Comparison of ENCODE assay signal across 21 mouse cellular contexts in genomic region chr9:15233604-15234003, GRCm38 (mm10). TPM values are rescaled to one million over a fixed set of nuclear protein-coding genes. Genes with fewer than 3 reads are reported as not detected.
"Had no signal": no experiment of that assay in that cellular context is flagged by ENCODE, and none has a peak within 500 bp of the region (broad histone marks: within the 10 kb centered on the region; RNA-seq: fewer than 3 reads in every experiment).

No protein-coding gene starts in this region.

- H3K36me3 ChIP-seq: lung, embryonic 15.5 days; midbrain, embryonic 13.5 days; midbrain, embryonic 15.5 days; neural tube, embryonic 12.5 days; stomach, embryonic 15.5 days had no signal

- DNase-seq: lung, adult 2 months; lung, postnatal 14 days; lung, postnatal 36 days; right cerebral cortex, postnatal 25 days; right cerebral cortex, postnatal 4 days; spleen, adult 18-20 months; thymus, adult 2 months; thymus, postnatal 25 days; thymus, postnatal 4 days had no signal

- H3K4me2 ChIP-seq: lung, embryonic 15.5 days; midbrain, embryonic 13.5 days; midbrain, embryonic 15.5 days; neural tube, embryonic 12.5 days; stomach, embryonic 15.5 days had no signal

- H3K4me3 ChIP-seq: lung, embryonic 15.5 days; megakaryocyte, embryonic 14.5 days; midbrain, embryonic 13.5 days; midbrain, embryonic 15.5 days; neural tube, embryonic 12.5 days; stomach, embryonic 15.5 days had no signal

- H3K9me3 ChIP-seq: lung, embryonic 15.5 days; midbrain, embryonic 15.5 days; neural tube, embryonic 12.5 days; stomach, embryonic 15.5 days had no signal

- H3K9ac ChIP-seq: liver, embryonic 14.5 days; lung, embryonic 15.5 days; midbrain, embryonic 13.5 days; midbrain, embryonic 15.5 days; neural tube, embryonic 12.5 days; stomach, embryonic 15.5 days had no signal

- ATAC-seq: lung, postnatal 0 days; midbrain, embryonic 13.5 days; midbrain, embryonic 15.5 days had no signal

- H3K27ac ChIP-seq: liver, embryonic 14.5 days; lung, embryonic 15.5 days; macrophage; midbrain, embryonic 13.5 days; midbrain, embryonic 15.5 days; neural tube, embryonic 12.5 days; stomach, embryonic 15.5 days; stomach, postnatal 0 days had no signal

- H3K27me3 ChIP-seq: lung, embryonic 15.5 days; midbrain, embryonic 15.5 days; neural tube, embryonic 12.5 days; stomach, embryonic 15.5 days had no signal

RNA-seq across cellular contexts. Expression of gene Vstm5, which starts 5.2 kb away (rescaled TPM):
- total RNA-seq: monocyte, adult 5-6 weeks; neutrophil, adult 5-6 weeks had no signal
- polyA plus RNA-seq: macrophage had no signal
